Mouse (Mus musculus) gastrocnemius, postnatal 36 days (tissue): ENCODE data around the gene Ddx52. TPM values are rescaled to one million over a fixed set of nuclear protein-coding genes. Genes with fewer than 3 reads are reported as not detected.

Experiments
- DNase-seq, 2 experiments: peaks; one replicate each; pipeline ENCODE4 v3.0.0; 2022
- intact Hi-C: fragments of 180-260 bp; cut with DNase I; formaldehyde crosslinking; loops from one replicate; pipeline ENCODE4 v1.15.1; 2025
- total RNA-seq, 2 experiments: library from RNA; stranded (reverse); gene quantifications; 2 replicates each; pipeline ENCODE4 v1.2.3; 2021

Ddx52 gene
- total RNA-seq, 2 experiments from 2014 or later: 8.5 to 9.6 TPM

- intact Hi-C loops: no loop called here
- no peak for DNase-seq
Observed at GRCm38 (mm10) chr11:83967436-83968204, 25.8 kb downstream of the Ddx52 start.

GRCm38 (mm10) chr11:83968205-83968575, 26.3 kb downstream of the Ddx52 start:
- no peak for DNase-seq
- intact Hi-C loops: no loop called here

- intact Hi-C loops: no loop called here
- DNase-seq: no peak
Observed at GRCm38 (mm10) chr11:83969040-83969439, 27.2 kb downstream of the Ddx52 start.

- no peak for DNase-seq
- intact Hi-C loops: no loop called here
Observed at GRCm38 (mm10) chr11:83974561-83975346, 32.9 kb downstream of the Ddx52 start.

- DNase-seq: no peak
- intact Hi-C loops: no loop called here
Observed at GRCm38 (mm10) chr11:83975488-83975887, 33.6 kb downstream of the Ddx52 start.

- DNase-seq: no peak
- intact Hi-C loops: no loop called here
Observed at GRCm38 (mm10) chr11:83976236-83976977, 34.5 kb downstream of the Ddx52 start.

- no peak for DNase-seq
- intact Hi-C loops: no loop called here
Observed at GRCm38 (mm10) chr11:83977810-83978209, 35.9 kb downstream of the Ddx52 start.

GRCm38 (mm10) chr11:83979992-83980391, 38.1 kb downstream of the Ddx52 start:
- no peak for DNase-seq

GRCm38 (mm10) chr11:83981338-83981737, 39.5 kb downstream of the Ddx52 start:
- no peak for DNase-seq
- intact Hi-C loops: no loop called here

More at GRCm38 (mm10) chr11:83979992-83980391, 38.1 kb downstream of the Ddx52 start:
- intact Hi-C loops: no loop called here

GRCm38 (mm10) chr11:83991701-83992100, 49.8 kb downstream of the Ddx52 start:
- intact Hi-C loops: no loop called here
- DNase-seq: no peak

GRCm38 (mm10) chr11:83993428-83993827, 51.6 kb downstream of the Ddx52 start:
- intact Hi-C loops: no loop called here
- DNase-seq: no peak

GRCm38 (mm10) chr11:83994481-83994880, 52.6 kb downstream of the Ddx52 start:
- intact Hi-C loops: no loop called here

GRCm38 (mm10) chr11:83995535-83995950, 53.7 kb downstream of the Ddx52 start:
- intact Hi-C loops: no loop called here
- no peak for DNase-seq

More at GRCm38 (mm10) chr11:83994481-83994880, 52.6 kb downstream of the Ddx52 start:
- DNase-seq: no peak

- no peak for DNase-seq
- intact Hi-C loops: no loop called here
Observed at GRCm38 (mm10) chr11:83997171-83997868, 55.5 kb downstream of the Ddx52 start.

- intact Hi-C loops: no loop called here
- no peak for DNase-seq
Observed at GRCm38 (mm10) chr11:83998993-83999392, 57.1 kb downstream of the Ddx52 start.

- intact Hi-C loops: no loop called here
- DNase-seq: no peak
Observed at GRCm38 (mm10) chr11:83999411-83999915, 57.6 kb downstream of the Ddx52 start.

- intact Hi-C loops: no loop called here
- no peak for DNase-seq
Observed at GRCm38 (mm10) chr11:84001257-84001656, 59.4 kb downstream of the Ddx52 start.

- no peak for DNase-seq
- intact Hi-C loops: no loop called here
Observed at GRCm38 (mm10) chr11:84003986-84004385, 62.1 kb downstream of the Ddx52 start.

GRCm38 (mm10) chr11:84009001-84009400, 67.1 kb downstream of the Ddx52 start:
- no peak for DNase-seq
- intact Hi-C loops: no loop called here

GRCm38 (mm10) chr11:84010411-84010810, 68.5 kb downstream of the Ddx52 start:
- intact Hi-C loops: no loop called here
- DNase-seq: no peak
